Mouse (Mus musculus) G1E (cell line): ENCODE results near the gene Elovl2.

ENCODE experiments used
- CTCF ChIP-seq: IDR thresholded peaks from 2 replicates; pipeline ENCODE4 v1.5.1; 2012; ENCODE audit warnings: low read depth, low read length, inconsistent platforms, mixed read lengths
- GATA1 ChIP-seq: IDR thresholded peaks from 2 replicates; pipeline ENCODE4 v1.6.1; 2012; ENCODE audit warnings: borderline replicate concordance, low read length, inconsistent platforms, mixed read lengths
- GATA2 ChIP-seq: IDR thresholded peaks from 2 replicates; pipeline ENCODE4 v1.6.1; 2012; ENCODE audit warnings: low read depth, low read length, inconsistent platforms, borderline replicate concordance
- POLR2AphosphoS5 ChIP-seq: IDR thresholded peaks from 2 replicates; pipeline ENCODE4 v1.6.1; 2012; ENCODE audit warnings: low read depth, low read length, inconsistent platforms; ENCODE audit not compliant: insufficient replicate concordance
- TAL1 ChIP-seq: conservative IDR thresholded peaks from 2 replicates; pipeline ENCODE4 v1.6.1; 2012; ENCODE audit warnings: low read depth, low read length, inconsistent platforms, mixed read lengths

DNA sequence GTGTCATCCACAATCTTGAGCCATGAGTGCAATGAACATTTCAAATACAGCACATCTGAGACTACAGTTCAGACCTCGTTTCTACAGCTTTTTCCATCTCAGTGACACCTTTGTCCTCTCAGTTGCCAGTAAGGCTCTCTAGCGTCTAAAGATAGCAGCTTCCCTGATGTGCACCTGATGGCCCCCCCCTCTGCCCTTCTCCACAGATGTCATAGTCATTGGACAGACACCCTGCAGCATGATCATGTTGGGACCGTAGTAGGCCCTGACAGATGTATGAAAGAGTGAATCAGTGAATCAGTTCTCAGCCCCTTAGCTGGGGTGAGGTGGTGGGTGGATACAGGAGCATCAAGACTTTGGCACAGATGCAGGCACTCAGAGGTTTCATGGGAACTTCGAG lies 37.6 kb upstream of the Elovl2 start:
- TF ChIP-seq CTCF (no peak), POLR2AphosphoS5 (no peak), GATA1 (no peak), TAL1 (no peak), GATA2 (no peak)
